10 mouse cellular contexts compared by ENCODE assay signal in the genomic region with DNA sequence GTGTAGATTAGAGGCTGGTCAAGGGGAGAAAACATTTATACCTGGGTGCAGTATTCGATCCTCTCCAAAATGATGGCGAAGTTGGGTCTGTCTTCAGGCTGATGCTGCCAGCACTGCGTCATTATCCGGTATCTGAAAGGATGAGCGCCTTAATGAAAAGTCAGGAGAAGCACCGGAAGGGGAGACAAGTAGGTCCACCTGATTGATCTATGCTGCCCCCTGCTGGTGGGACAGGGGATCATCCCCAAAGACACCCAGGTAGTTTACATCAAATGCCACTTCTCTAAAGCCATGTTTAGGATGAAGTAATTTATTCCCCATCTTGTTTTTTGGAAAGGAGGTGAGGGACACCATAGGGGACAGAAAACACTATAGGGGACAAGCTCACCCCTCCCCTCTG.
A peak's percentile ranks its signal among the peaks of the same experiment; 100 is the strongest.
DNase-seq lines count a peak whose midpoint lies in the region; ATAC-seq and TF ChIP-seq lines count a peak whose summit lies in the region.
"Had no signal": no experiment of that assay in that cellular context is flagged by ENCODE, and none has a peak within 500 bp of the region (broad histone marks: within the 10 kb centered on the region; RNA-seq: fewer than 3 reads in every experiment).

No protein-coding gene starts in this region.

- no peak overlapping the region for H3K4me3 ChIP-seq in heart, postnatal 0 days (ENCODE audit: low read depth, low read length)
- no peak overlapping the region for H3K4me3 ChIP-seq in E14TG2a.4 (replicated peaks; ENCODE audit: low read length)
- H3K4me3 ChIP-seq: embryonic facial prominence, embryonic 13.5 days had no signal

- TF ChIP-seq CTCF in heart, postnatal 0 days (IDR thresholded peaks at IDR 0.05; ENCODE audit: low read depth) = peak; percentile 77
- peak; percentile 73 for TF ChIP-seq CTCF in E14TG2a.4 (conservative IDR thresholded peaks at IDR 0.05; ENCODE audit: low read length)

- H3K27ac ChIP-seq in heart, postnatal 0 days (ENCODE audit: low read depth) = no peak overlapping the region
- H3K27ac ChIP-seq: embryonic facial prominence, embryonic 13.5 days; macrophage had no signal

- DNase-seq in heart, postnatal 0 days (ENCODE audit: low spot score) = peak; percentile 34
- DNase-seq in heart, adult 11 months = no peak
- peak; percentile 28 for DNase-seq in c-Kit-negative CD71-positive TER-119-positive erythroid progenitor cells, embryonic 14.5 days (ENCODE audit: low read depth, low spot score)
- peak; percentile 52 to 53 for DNase-seq in frontal cortex, postnatal 36 days (ENCODE audit: low spot score in 2 of 2)
- DNase-seq in left cerebral cortex, postnatal 25 days (ENCODE audit: low spot score in 2 of 2) = peak; percentile 37 to 49
- DNase-seq in ovary, postnatal 14 days (ENCODE audit: low spot score) = peak; percentile 47
- DNase-seq in thymus, postnatal 4 days = peak; percentile 83

- no peaks in the 10 kb centered on the region for H3K4me1 ChIP-seq in heart, postnatal 0 days (ENCODE audit: control insufficient read depth, insufficient read depth)
- peaks cover 8% of the 10 kb centered on the region; the same call in 1 of the 2 replicates for H3K4me1 ChIP-seq in E14TG2a.4 (replicated peaks; ENCODE audit: low read depth, low read length)

- H3K4me2 ChIP-seq in heart, postnatal 0 days (ENCODE audit: low read depth, low read length) = no peak overlapping the region
- H3K4me2 ChIP-seq: embryonic facial prominence, embryonic 13.5 days had no signal

- no peaks in the 10 kb centered on the region for H3K36me3 ChIP-seq in heart, postnatal 0 days (replicated peaks; ENCODE audit: control insufficient read depth, insufficient read depth, low read length)
- no peaks in the 10 kb centered on the region for H3K36me3 ChIP-seq in E14TG2a.4 (ENCODE audit: insufficient read depth, low read length)
- H3K36me3 ChIP-seq: embryonic facial prominence, embryonic 13.5 days had no signal

- no peak overlapping the region for H3K9ac ChIP-seq in heart, postnatal 0 days (replicated peaks; ENCODE audit: low read depth, low read length)
- H3K9ac ChIP-seq: embryonic facial prominence, embryonic 13.5 days had no signal

- WGBS in heart, postnatal 0 days = 37% methylated on average over 6 of the region's 6 CpGs

- intact Hi-C loops in left cerebral cortex, postnatal 25 days (cut with DNase I) = loop anchor here (2.0 kb wide), 1 partner anchor 211 kb away; no protein-coding TSS in a partner anchor

- H3K27me3 ChIP-seq in heart, postnatal 0 days (ENCODE audit: control insufficient read depth, insufficient read depth, low read length) = no peaks in the 10 kb centered on the region
- peaks cover 31% of the 10 kb centered on the region for H3K27me3 ChIP-seq in E14TG2a.4 (ENCODE audit: insufficient read depth, low read length)
- H3K27me3 ChIP-seq: embryonic facial prominence, embryonic 13.5 days had no signal

- no peak for TF ChIP-seq EP300 in heart, postnatal 0 days (IDR thresholded peaks at IDR 0.05; ENCODE audit: low read depth)

- no peaks in the 10 kb centered on the region for H3K9me3 ChIP-seq in heart, postnatal 0 days (replicated peaks; ENCODE audit: control insufficient read depth, low read length)
- no peaks in the 10 kb centered on the region for H3K9me3 ChIP-seq in E14TG2a.4 (ENCODE audit: low read length)
- H3K9me3 ChIP-seq: embryonic facial prominence, embryonic 13.5 days had no signal

- no peak; the same call in 1 of the 2 replicates for ATAC-seq in heart, postnatal 0 days (ENCODE audit: insufficient read depth, low read depth)
